ENCODE assay signal across 14 mouse cellular contexts in the genomic region with DNA sequence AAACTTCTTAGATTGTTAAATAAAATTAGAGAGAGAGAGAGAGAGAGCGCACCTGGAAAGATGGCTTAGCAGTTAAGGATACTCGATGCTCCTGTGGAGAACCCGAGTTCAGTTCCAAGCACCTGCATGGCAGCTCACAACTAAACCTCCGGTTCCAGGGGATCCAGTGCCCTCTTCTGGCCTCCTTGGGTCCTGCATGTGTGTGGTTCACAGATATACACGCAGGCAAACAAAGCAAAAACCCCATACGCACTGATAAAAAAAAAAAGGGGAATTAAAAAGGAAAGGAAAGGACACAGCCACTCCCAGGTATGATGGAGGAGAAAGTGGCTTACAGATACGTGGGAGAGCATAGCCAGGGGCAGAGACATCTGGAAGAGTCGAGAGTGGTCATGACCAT. TPM values are rescaled to one million over a fixed set of nuclear protein-coding genes. Genes with fewer than 3 reads are reported as not detected.
DNase-seq lines count a peak whose midpoint lies in the region; ATAC-seq and TF ChIP-seq lines count a peak whose summit lies in the region.
"Had no signal": no experiment of that assay in that cellular context is flagged by ENCODE, and none has a peak within 500 bp of the region (broad histone marks: within the 10 kb centered on the region; RNA-seq: fewer than 3 reads in every experiment).

No protein-coding gene starts in this region.

- no peaks in the 10 kb centered on the region for H3K27me3 ChIP-seq in cerebellum, adult 2 months (ENCODE audit: control insufficient read depth, insufficient read depth, low read length)
- H3K27me3 ChIP-seq in lung, embryonic 14.5 days (ENCODE audit: insufficient read depth, low read length): no peaks in the 10 kb centered on the region
- no peaks in the 10 kb centered on the region for H3K27me3 ChIP-seq in midbrain, embryonic 15.5 days (replicated peaks)
- H3K27me3 ChIP-seq: embryonic facial prominence, embryonic 12.5 days; hindbrain, embryonic 15.5 days had no signal

- peak; percentile 9; the same call in 1 of the 2 replicates for TF ChIP-seq CTCF in cerebellum, adult 2 months (IDR thresholded peaks at IDR 0.05; ENCODE audit: borderline replicate concordance, insufficient read depth, low read depth, low read length)
- TF ChIP-seq CTCF in lung, embryonic 14.5 days (IDR thresholded peaks at IDR 0.05; ENCODE audit: low read depth): peak; percentile 34

- no peaks in the 10 kb centered on the region for H3K9me3 ChIP-seq in lung, embryonic 14.5 days (ENCODE audit: low read depth, low read length)
- no peaks in the 10 kb centered on the region for H3K9me3 ChIP-seq in ES-E14 (ENCODE audit: control insufficient read depth, insufficient read depth, low read depth, low read length)
- H3K9me3 ChIP-seq in midbrain, embryonic 15.5 days: no peaks in the 10 kb centered on the region
- H3K9me3 ChIP-seq: embryonic facial prominence, embryonic 12.5 days; hindbrain, embryonic 15.5 days had no signal

- in situ Hi-C loops in ES-E14 (cut with MboI; ENCODE audit: low sequenced_read_pairs in 2 of 2, unreplicated experiment in 2 of 2): no loop called here

- H3K27ac ChIP-seq in cerebellum, adult 2 months (ENCODE audit: insufficient read depth, low read length): no peak overlapping the region
- no peak overlapping the region for H3K27ac ChIP-seq in lung, embryonic 14.5 days (ENCODE audit: low read depth)
- H3K27ac ChIP-seq in ES-E14 (ENCODE audit: insufficient read depth, low read depth, low read length, poor library complexity, severe bottlenecking): no peak overlapping the region
- H3K27ac ChIP-seq in midbrain, embryonic 15.5 days: no peak overlapping the region
- H3K27ac ChIP-seq: embryonic facial prominence, embryonic 12.5 days; hindbrain, embryonic 15.5 days had no signal

- H3K4me2 ChIP-seq in lung, embryonic 14.5 days: no peak overlapping the region
- no peak overlapping the region for H3K4me2 ChIP-seq in midbrain, embryonic 15.5 days
- H3K4me2 ChIP-seq: embryonic facial prominence, embryonic 12.5 days; heart, embryonic 11.5 days; hindbrain, embryonic 15.5 days had no signal

- H3K9ac ChIP-seq in lung, embryonic 14.5 days: no peak overlapping the region
- H3K9ac ChIP-seq in ES-E14 (ENCODE audit: insufficient read depth, low read depth, low read length, poor library complexity, severe bottlenecking): no peak overlapping the region
- no peak overlapping the region for H3K9ac ChIP-seq in midbrain, embryonic 15.5 days
- H3K9ac ChIP-seq: embryonic facial prominence, embryonic 12.5 days; hindbrain, embryonic 15.5 days had no signal

- no peaks in the 10 kb centered on the region for H3K36me3 ChIP-seq in lung, embryonic 14.5 days (ENCODE audit: insufficient read depth)
- H3K36me3 ChIP-seq in ES-E14 (ENCODE audit: control insufficient read depth, insufficient read depth, low read length, poor library complexity, severe bottlenecking): no peaks in the 10 kb centered on the region
- H3K36me3 ChIP-seq in midbrain, embryonic 15.5 days (replicated peaks): no peaks in the 10 kb centered on the region
- H3K36me3 ChIP-seq: embryonic facial prominence, embryonic 12.5 days; hindbrain, embryonic 15.5 days had no signal

- DNase-seq in cerebellum, adult 2 months: no peak
- no peak for DNase-seq in cerebellum, adult 8-10 months
- DNase-seq in lung, embryonic 14.5 days: no peak
- DNase-seq in lung, postnatal 14 days: no peak
- peak; percentile 38 for DNase-seq in ES-E14 (ENCODE audit: low read depth, low spot score)
- no peak for DNase-seq in adrenal gland, postnatal 4 days (ENCODE audit: low spot score in 2 of 2)
- DNase-seq: right cerebral cortex, postnatal 25 days had no signal

- ATAC-seq in lung, embryonic 14.5 days (ENCODE audit: insufficient read depth): no peak
- ATAC-seq in megakaryocyte-erythroid progenitor cell, adult 5-6 weeks (replicated peaks; ENCODE audit: low FRiP score, low TSS enrichment, poor library complexity, severe bottlenecking): 0 out of 2 replicates have a peak, but pooled peaks have one; percentile 35
- ATAC-seq in midbrain, embryonic 15.5 days (replicated peaks): no peak
- ATAC-seq: forebrain, embryonic 16.5 days had no signal

- no peaks in the 10 kb centered on the region; the same call in 1 of the 2 replicates for H3K4me1 ChIP-seq in cerebellum, adult 2 months (ENCODE audit: control insufficient read depth, insufficient read depth, low read length)
- H3K4me1 ChIP-seq in lung, embryonic 14.5 days (ENCODE audit: insufficient read depth): no peaks in the 10 kb centered on the region
- peaks cover 0 to 3% of the 10 kb centered on the region in 2 experiments; a peak in 1 of 4 replicates for H3K4me1 ChIP-seq in ES-E14 (ENCODE audit: control insufficient read depth in 2 of 2, insufficient read depth in 2 of 2, low read length in 2 of 2, poor library complexity in 1 of 2)
- H3K4me1 ChIP-seq in midbrain, embryonic 15.5 days: peaks cover 5% of the 10 kb centered on the region; the same call in 1 of the 2 replicates
- H3K4me1 ChIP-seq: embryonic facial prominence, embryonic 12.5 days had no signal

- 73% methylated on average over 8 of the region's 8 CpGs for WGBS in cerebellum, adult 2 months
- whole genome bisulfite sequencing in lung, embryonic 14.5 days: 68% methylated on average over 8 of the region's 8 CpGs
- 68% methylated on average over 8 of the region's 8 CpGs for WGBS in midbrain, embryonic 15.5 days

- TF ChIP-seq POLR2A in cerebellum, adult 2 months (IDR thresholded peaks at IDR 0.05; ENCODE audit: borderline replicate concordance, insufficient read depth, low read length): no peak

- no peak overlapping the region for H3K4me3 ChIP-seq in cerebellum, adult 2 months (replicated peaks; ENCODE audit: insufficient read depth, low read depth, low read length)
- H3K4me3 ChIP-seq in lung, embryonic 14.5 days (ENCODE audit: low read depth, low read length): no peak overlapping the region
- H3K4me3 ChIP-seq in ES-E14 (ENCODE audit: insufficient read depth in 1 of 2, low read depth in 1 of 2, low read length in 2 of 2, poor library complexity in 1 of 2, severe bottlenecking in 1 of 2): no peak overlapping the region
- H3K4me3 ChIP-seq in midbrain, embryonic 15.5 days: no peak overlapping the region
- H3K4me3 ChIP-seq: embryonic facial prominence, embryonic 12.5 days; hindbrain, embryonic 15.5 days had no signal

TF ChIP-seq in ES-E14, 5 proteins besides CTCF, POLR2A, EP300 and RAD21:
- TF ChIP-seq ZC3H11A (IDR thresholded peaks at IDR 0.05; ENCODE audit: borderline replicate concordance, low read depth, low read length) (peak; percentile 16; the same call in 1 of the 2 replicates), ZNF384 (IDR thresholded peaks at IDR 0.05; ENCODE audit: low read depth, low read length) (peak; percentile 64; the same call in 1 of the 2 replicates), HCFC1 (IDR thresholded peaks at IDR 0.05; ENCODE audit: borderline replicate concordance, insufficient read depth, low read length) (no peak)

RNA-seq across cellular contexts. Expression of a gene that starts 11.2 kb away (rescaled TPM):
- polyA plus RNA-seq in cerebellum, adult 2 months (2012; rRNA removed): 30.3 and 34.3 TPM in 2 replicates
- polyA plus RNA-seq in lung, embryonic 14.5 days (2014; fragmentation: Nextera tagmentation; extraction: Ambion mirVana): 36.3 and 39.4 TPM in 2 replicates
- total RNA-seq in ES-E14 (2012; rRNA removed): 22.1 and 28.4 TPM in 2 replicates
- total RNA-seq in megakaryocyte-erythroid progenitor cell, adult 5-6 weeks (2014; fragmentation: Nextera tagmentation): 5.5 and 6.2 TPM in 2 replicates
- total RNA-seq in megakaryocyte-erythroid progenitor cell, adult 5-6 weeks (2017): 4.6 and 5.3 TPM in 2 replicates
- polyA plus RNA-seq in midbrain, embryonic 15.5 days (2015; fragmentation: Nextera tagmentation; extraction: Ambion mirVana): 31.7 and 33.8 TPM in 2 replicates
- 10 to 100 TPM; 90.2 to 99.6 TPM for total RNA-seq in adrenal gland, postnatal 4 days (2021)

RNA-seq across cellular contexts. Expression of a gene that starts 19.8 kb away (rescaled TPM):
- polyA plus RNA-seq in cerebellum, adult 2 months (2012; rRNA removed): 52.5 and 54.9 TPM in 2 replicates
- 97.7 and 104 TPM in 2 replicates for polyA plus RNA-seq in lung, embryonic 14.5 days (2014; fragmentation: Nextera tagmentation; extraction: Ambion mirVana)
- 112 and 115 TPM in 2 replicates for total RNA-seq in ES-E14 (2012; rRNA removed)
- total RNA-seq in megakaryocyte-erythroid progenitor cell, adult 5-6 weeks (2014; fragmentation: Nextera tagmentation): 92.6 and 106 TPM in 2 replicates
- total RNA-seq in megakaryocyte-erythroid progenitor cell, adult 5-6 weeks (2017): 156 and 197 TPM in 2 replicates
- 117 and 123 TPM in 2 replicates for polyA plus RNA-seq in midbrain, embryonic 15.5 days (2015; fragmentation: Nextera tagmentation; extraction: Ambion mirVana)
- total RNA-seq in adrenal gland, postnatal 4 days (2021): 10 to 100 TPM; 80.8 to 85.2 TPM

RNA-seq across cellular contexts. Expression of a gene that starts 25.3 kb away (rescaled TPM):
- polyA plus RNA-seq in cerebellum, adult 2 months (2012; rRNA removed): 59.9 and 80.0 TPM in 2 replicates
- 14.6 and 15.9 TPM in 2 replicates for polyA plus RNA-seq in lung, embryonic 14.5 days (2014; fragmentation: Nextera tagmentation; extraction: Ambion mirVana)
- total RNA-seq in ES-E14 (2012; rRNA removed): 15.0 and 23.9 TPM in 2 replicates
- 6.3 and 10.4 TPM in 2 replicates for total RNA-seq in megakaryocyte-erythroid progenitor cell, adult 5-6 weeks (2014; fragmentation: Nextera tagmentation)
- total RNA-seq in megakaryocyte-erythroid progenitor cell, adult 5-6 weeks (2017): 1.0 and 4.5 TPM in 2 replicates
- polyA plus RNA-seq in midbrain, embryonic 15.5 days (2015; fragmentation: Nextera tagmentation; extraction: Ambion mirVana): 124 and 125 TPM in 2 replicates
- 10 to 100 TPM; 14.8 to 31.9 TPM for total RNA-seq in adrenal gland, postnatal 4 days (2021)

RNA-seq across cellular contexts. Expression of a gene that starts 30.1 kb away (rescaled TPM):
- 21.1 and 23.0 TPM in 2 replicates for polyA plus RNA-seq in cerebellum, adult 2 months (2012; rRNA removed)
- polyA plus RNA-seq in lung, embryonic 14.5 days (2014; fragmentation: Nextera tagmentation; extraction: Ambion mirVana): 10.3 and 11.9 TPM in 2 replicates
- 5.6 and 18.9 TPM in 2 replicates for total RNA-seq in ES-E14 (2012; rRNA removed)
- 1.4 TPM in 1 of 2 replicates, not detected in the other for total RNA-seq in megakaryocyte-erythroid progenitor cell, adult 5-6 weeks (2014; fragmentation: Nextera tagmentation)
- total RNA-seq in megakaryocyte-erythroid progenitor cell, adult 5-6 weeks (2017): not detected in 2 replicates
- polyA plus RNA-seq in midbrain, embryonic 15.5 days (2015; fragmentation: Nextera tagmentation; extraction: Ambion mirVana): 7.6 and 8.3 TPM in 2 replicates
- 10 to 100 TPM; 40.7 to 47.8 TPM for total RNA-seq in adrenal gland, postnatal 4 days (2021)
- polyA plus RNA-seq: C2C12 had no signal

RNA-seq across cellular contexts. Expression of a gene that starts 34.0 kb away (rescaled TPM):
- polyA plus RNA-seq in cerebellum, adult 2 months (2012; rRNA removed): 0.07 and 0.10 TPM in 2 replicates
- polyA plus RNA-seq in lung, embryonic 14.5 days (2014; fragmentation: Nextera tagmentation; extraction: Ambion mirVana): 0.34 and 0.43 TPM in 2 replicates
- total RNA-seq in ES-E14 (2012; rRNA removed): 0.16 and 0.18 TPM in 2 replicates
- total RNA-seq in megakaryocyte-erythroid progenitor cell, adult 5-6 weeks (2014; fragmentation: Nextera tagmentation): 14.1 and 22.5 TPM in 2 replicates
- 6.6 and 13.9 TPM in 2 replicates for total RNA-seq in megakaryocyte-erythroid progenitor cell, adult 5-6 weeks (2017)
- polyA plus RNA-seq in midbrain, embryonic 15.5 days (2015; fragmentation: Nextera tagmentation; extraction: Ambion mirVana): 0.13 and 0.38 TPM in 2 replicates
- total RNA-seq in adrenal gland, postnatal 4 days (2021): 10 to 100 TPM in 1 of 2 experiments, 1 to 10 TPM in 1; 2.5 to 43.9 TPM
- polyA plus RNA-seq: forebrain, embryonic 16.5 days had no signal
